Mouse (Mus musculus) brain, embryonic 14.5 days (tissue): ENCODE results near the gene Nfs1.

ENCODE experiments used
- CTCF ChIP-seq: fragments of 200-500 bp; IDR thresholded peaks from 2 replicates; pipeline ENCODE4 v1.5.1; 2012; ENCODE audit warnings: inconsistent platforms, mild to moderate bottlenecking, moderate library complexity, borderline replicate concordance; ENCODE audit not compliant: insufficient read depth, insufficient read length; ENCODE audit errors: extremely low read depth
- POLR2A ChIP-seq: fragments of 200-500 bp; IDR thresholded peaks from 2 replicates; pipeline ENCODE4 v1.6.1; 2012; ENCODE audit warnings: mild to moderate bottlenecking, inconsistent platforms, borderline replicate concordance; ENCODE audit not compliant: poor library complexity, insufficient read depth, insufficient read length, severe bottlenecking; ENCODE audit errors: extremely low read depth

DNA sequence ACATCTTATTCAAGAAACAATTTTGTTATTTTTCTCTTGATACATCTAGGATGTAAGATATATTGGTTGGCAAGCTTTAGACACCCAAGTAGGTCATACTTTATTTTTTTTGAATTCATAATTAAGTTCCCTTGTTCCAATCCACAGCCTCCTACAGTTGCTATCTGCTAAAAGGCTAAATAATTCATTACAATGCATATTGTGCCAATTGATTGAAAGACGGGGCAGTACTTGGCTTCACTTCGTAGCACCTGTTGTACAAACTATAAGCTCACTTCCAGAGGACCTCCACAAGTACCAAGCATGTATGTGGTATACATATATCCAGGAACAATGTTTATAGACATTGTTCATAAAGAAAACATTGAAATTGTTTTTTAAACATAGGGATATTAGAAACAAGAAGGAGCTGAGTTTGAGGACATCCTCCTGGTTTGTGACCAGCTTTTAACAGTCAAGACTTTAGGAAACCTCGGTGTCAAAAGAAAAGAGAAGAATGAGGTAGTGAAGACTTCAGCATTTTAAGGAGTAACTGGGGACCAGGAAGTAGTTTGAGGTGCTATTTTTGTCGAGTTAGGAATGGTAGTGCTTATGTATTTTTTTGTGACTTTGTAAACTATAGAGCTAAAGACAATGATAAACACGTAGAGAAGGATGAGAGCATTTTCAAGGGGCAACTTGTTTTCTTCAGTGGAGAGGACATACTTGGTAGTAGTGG, 2.4 kb upstream of the Nfs1 start:
- no peak for TF ChIP-seq CTCF
- TF ChIP-seq POLR2A = no peak
